Mouse (Mus musculus) thymus, adult 2 months (tissue): ENCODE measurements around the gene Eloa.

Experiments used
- CTCF ChIP-seq: fragments of 200-500 bp; IDR thresholded peaks from 2 replicates; pipeline ENCODE4 v1.5.1; 2012; ENCODE audit warnings: mild to moderate bottlenecking, control low read depth, low read length, moderate library complexity, borderline replicate concordance; ENCODE audit not compliant: control insufficient read depth, poor library complexity, insufficient read depth; ENCODE audit errors: extremely low read depth
- POLR2A ChIP-seq: fragments of 200-500 bp; IDR thresholded peaks from 2 replicates; pipeline ENCODE4 v1.6.1; 2012; ENCODE audit warnings: mild to moderate bottlenecking, low read length, control low read depth, moderate library complexity; ENCODE audit not compliant: control insufficient read depth, poor library complexity, insufficient read depth; ENCODE audit errors: extremely low read depth

- TF ChIP-seq CTCF (peak; percentile 96), POLR2A (no peak)
These were observed 48.4 kb upstream of the Eloa start for GRCm38 (mm10) chr4:136069954-136070353.
